Mouse (Mus musculus) heart, adult 2 months (tissue): Measurements from ENCODE around the gene Abca7.

ENCODE experiments used
- CTCF ChIP-seq: fragments of 200-600 bp; IDR thresholded peaks from 2 replicates; pipeline ENCODE4 v1.8.1; 2022; ENCODE audit warnings: antibody characterized with exemption, mild to moderate bottlenecking, moderate library complexity
- EP300 ChIP-seq: fragments of 200-500 bp; IDR thresholded peaks from 2 replicates; pipeline ENCODE4 v1.6.1; 2011; ENCODE audit warnings: low read depth, low read length, control low read depth; ENCODE audit not compliant: insufficient read depth

GRCm38 (mm10) chr10:79983670-79984069 is 12.6 kb upstream of the Abca7 start:
- TF ChIP-seq CTCF = no peak
- TF ChIP-seq EP300 = 0 out of 2 replicates have a peak, but pooled peaks have one; percentile 16
